Mouse (Mus musculus) neural tube, embryonic 10.5 days (tissue): ENCODE data around the gene Kri1.
"Not testable (repeated sequence)": the region's sequence is repeated elsewhere in the genome, so short reads cannot be mapped to it uniquely, and the experiment has no call there.

Experiments
- DNase-seq: peaks from one replicate; pipeline ENCODE4 v3.0.0-alpha.2; 2017; ENCODE audit warnings: low spot score; ENCODE audit errors: extremely low spot score

Kri1 gene

DNA sequence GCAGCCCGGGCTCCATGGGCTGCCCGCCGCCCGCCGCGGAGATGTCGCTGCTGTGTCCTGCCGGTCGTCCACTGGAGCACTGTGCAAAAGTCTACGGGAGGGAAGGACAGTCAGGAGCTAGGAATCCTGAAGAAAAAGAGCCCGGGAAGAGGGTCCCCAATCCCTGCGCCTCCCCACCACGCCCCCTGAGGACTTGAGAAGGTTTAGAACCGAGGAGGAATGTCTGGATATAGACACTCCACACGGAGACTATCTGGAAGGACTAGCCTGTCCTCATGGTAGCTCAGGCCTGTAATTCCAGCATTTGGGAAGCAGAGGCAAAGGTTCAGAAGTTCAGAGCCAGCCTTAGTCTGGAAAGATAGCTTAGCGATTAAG, 42.7 kb downstream of the Kri1 start:
- no peak for DNase-seq

DNA sequence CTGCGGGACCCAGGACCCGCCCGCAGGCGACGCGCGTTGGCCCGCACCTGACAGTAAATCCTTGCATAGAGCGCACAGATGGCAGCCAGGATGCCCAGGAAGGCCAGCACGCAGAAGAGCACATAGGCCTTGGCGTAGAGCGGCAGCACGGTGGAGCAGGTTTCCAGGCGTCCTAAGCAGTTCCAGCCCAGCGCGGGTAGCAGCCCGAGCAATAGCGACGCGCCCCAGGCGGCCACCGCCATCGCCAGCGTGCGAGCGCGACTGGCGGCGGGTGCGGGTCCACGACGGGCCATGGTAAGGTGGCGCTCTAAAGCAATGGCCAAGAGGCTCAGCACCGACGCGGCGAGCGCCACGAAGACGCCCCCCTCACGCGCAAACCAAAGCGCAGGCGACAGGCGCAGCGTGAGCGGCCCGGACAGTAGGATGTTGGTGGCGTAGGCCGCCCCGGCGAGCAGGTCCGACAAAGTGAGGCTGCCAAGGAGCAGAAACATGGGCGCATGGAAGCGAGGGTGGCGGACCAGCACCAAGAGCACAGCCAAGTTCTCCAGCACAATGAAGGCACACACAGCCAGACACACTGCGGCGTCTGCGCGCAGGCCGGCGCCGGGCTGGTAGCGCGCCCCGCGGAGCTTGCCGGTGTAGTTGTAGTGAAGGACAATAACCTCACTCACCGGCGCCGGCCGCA, 43.2 kb downstream of the Kri1 start:
- peak; percentile 69 for DNase-seq

DNA sequence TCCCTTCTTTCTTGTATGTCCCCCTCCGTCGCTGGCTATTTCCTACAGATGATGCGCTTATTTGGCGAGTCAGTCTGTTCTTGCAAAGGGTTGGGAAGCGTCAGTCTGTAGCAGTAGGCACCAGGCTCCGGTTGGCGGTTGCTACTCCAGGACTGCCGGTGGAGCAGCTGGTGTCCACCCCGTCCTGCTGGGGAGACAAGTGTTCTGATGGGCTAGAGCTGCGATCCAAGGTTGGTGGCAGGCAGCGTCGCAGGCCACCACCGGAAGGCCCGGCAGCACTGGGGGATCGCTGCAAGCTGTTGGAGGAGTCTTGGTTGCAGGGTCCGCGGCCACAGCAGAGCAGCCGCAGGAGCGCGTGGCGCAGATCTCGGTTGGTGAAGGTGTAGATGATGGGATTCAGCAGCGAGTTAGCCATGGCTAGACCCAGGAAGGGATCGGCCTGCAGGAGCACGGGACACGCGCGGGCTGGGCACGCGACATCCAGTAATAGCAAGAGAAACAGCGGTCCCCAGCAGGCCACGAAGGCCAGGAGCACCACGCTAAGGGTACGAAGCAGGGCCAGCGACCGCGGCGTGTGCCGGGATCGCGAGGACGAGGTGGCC, 43.8 kb downstream of the Kri1 start:
- DNase-seq: no peak

DNA sequence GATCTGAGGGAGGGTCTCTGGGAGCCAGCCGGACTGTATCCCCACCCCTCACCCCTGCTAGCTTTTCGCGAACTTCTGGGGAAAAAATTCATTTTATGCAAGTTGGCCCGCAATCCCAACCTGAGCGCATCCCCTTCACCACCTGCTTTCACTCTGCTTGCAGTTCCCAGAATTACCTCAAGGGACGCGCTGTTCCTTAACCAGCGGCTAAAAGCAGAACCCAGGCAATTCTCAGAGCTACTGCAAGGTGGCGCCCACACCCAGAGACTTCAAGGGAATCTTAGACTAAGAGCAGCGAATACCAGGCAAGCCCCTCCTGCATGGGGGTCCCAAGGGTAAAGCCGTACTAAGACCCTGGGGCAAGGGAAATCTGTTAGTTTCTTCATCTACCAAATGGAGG, 46.4 kb downstream of the Kri1 start:
- DNase-seq: peak; percentile 79

DNA sequence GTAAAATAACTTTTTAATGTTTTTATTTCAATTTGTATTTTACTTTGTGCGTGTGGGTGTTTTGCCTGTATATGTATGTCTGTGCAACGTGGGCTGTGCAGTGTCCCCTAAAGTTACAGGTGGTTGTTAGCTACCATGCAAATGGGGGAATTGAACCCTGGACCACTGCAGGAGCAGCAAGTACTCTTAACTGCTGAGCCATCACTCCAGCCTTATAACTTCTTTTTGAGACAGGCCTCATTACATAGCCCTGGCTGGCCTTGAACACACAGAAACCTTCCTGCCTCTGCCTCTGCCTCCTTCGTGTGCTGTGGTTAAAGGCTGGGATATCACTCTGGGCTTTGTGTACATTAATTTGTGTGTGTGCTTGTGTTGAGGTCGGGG, 48.3 kb downstream of the Kri1 start:
- no peak for DNase-seq

DNA sequence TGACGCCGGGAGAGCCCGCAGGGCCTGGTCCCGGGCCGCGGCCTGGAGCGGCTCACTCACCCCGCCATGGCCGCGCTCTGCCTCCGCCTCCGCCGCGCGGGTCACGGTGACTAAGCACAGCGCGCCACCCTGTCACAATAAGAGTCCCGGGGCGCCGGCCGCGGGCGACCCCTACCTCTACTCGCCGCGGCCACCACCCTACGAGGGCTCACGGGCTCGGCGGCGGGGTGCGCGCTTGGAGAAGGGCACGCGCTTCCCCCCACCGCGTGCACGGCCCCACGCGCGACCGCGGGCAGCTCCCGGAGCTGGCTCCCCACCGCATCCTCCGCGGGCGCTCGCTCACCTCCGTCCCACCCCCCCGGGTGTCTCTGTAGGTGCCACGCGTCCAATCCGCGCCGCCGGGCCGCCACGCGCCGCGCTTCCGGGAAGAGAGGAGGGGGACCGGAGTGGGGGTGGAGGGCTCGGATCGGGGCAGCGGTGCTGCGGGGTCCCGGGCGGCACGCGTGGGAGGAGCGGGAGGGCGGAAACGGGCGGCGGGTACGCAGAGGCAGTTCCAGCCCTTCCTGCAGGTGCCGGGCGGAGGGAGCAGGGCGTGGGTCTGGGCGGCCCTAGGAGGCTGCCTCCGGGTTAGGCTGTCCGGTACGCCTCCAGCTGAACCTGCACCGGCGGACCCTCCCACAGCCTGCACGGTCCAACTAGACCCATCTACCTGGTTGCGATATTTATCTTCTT, 48.9 kb downstream of the Kri1 start, which contains the start of gene Keap1:
Gene Keap1 (minus strand): TSS at position 629 of the 732 bp plus-strand sequence.
- DNase-seq: peak; percentile 85

DNA sequence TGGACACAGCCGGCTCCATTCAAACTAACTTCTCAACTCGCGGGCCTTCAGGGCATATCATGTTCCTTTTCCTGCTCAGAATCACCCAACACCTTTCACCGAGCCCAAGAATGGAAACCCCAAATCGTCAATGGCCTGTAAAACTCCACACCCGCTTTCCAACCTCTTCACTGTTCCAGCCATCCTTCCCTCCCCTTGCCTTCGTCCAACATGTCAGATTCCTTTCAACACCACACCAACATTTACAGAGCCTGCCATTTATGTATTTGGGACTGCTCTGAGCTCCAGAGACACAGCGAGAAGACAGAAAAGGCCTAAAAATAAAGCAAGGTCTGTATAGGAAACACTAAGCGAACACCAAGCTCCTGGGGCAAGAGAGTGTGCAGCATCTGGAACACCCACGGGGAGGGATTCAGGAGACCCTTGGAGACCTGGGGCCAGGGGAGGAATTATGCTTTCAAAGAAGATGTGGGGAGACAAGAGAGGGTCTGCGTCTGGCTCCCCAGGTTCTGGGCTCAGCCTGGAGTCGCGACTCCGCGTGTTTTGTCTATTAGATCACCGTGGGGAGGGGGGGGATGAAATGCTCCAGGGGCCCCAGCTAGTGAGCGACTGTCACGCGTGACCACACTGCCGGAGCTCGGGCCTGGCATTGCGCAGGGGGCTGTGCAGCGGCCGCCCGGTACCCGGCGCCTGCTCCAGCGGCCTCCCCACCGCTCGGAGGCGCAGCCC, 49.6 kb downstream of the Kri1 start:
- peak; percentile 47 for DNase-seq

DNA sequence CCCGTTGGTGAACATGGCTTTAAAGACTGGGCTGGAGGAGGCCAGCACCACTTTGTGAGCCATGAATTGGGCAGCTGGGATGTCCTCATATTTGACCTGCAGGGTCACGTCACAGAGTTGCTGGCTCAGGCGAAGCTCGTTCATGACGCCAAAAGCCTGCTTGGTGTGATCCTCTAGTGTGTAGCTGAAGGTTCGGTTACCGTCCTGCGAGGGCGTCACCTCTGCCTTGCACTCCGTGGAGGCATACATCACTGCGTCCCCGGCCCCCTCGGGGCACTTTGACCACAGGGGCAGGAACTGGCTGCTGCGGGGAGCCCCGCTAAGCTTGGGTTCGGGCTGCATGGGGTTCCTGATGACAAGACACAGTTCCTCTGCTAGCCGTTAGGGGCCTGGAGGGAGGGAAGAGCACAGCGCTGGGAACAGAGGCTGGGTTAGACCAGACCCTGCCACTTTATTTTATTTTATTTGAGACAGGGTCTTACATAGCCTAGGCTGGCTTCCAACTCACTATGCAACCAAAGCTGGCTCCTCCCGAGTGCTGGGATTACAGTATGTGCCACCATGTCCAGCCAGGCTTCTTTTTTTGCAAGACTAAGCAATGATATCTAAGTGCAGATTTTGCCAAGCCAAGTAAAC, 50.3 kb downstream of the Kri1 start:
- DNase-seq: peak; percentile 55

DNA sequence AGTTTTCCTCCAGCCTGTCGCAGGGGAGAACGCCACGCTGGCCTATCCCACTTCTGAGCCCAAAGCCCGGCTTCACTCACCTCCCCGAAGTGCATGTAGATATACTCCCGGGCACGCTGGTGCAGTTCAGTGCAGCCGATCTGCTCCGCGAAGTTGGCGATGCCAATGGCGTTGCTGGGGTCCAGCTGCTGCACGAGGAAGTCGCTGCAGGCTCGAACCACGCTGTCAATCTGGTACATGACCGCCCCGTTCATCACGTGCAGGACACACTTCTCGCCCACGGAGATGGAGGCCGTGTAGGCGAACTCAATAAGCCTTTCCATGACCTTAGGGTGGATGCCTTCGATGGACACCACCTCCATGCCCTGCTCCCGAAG, 50.8 kb downstream of the Kri1 start:
- DNase-seq: no peak

DNA sequence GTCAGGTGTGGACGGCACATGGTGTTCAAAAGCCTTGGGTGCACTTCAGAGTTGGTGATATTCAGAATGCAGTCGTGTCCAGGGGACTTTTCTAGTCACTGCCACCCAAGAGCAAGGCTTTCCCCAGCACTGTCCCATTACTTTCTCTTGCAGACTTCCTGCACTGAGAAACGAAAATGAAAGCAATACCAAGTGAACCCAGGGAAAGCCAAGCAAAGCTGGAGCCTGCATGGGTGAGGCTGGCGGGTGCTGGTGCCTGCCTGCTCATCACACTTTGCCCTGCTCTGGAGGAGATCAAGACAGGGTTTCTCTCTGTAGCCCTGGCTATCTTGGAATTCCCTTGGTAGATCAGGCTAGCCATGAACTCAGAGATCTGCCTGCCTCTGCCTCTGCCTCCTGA, 52.4 kb downstream of the Kri1 start:
- DNase-seq: no peak

DNA sequence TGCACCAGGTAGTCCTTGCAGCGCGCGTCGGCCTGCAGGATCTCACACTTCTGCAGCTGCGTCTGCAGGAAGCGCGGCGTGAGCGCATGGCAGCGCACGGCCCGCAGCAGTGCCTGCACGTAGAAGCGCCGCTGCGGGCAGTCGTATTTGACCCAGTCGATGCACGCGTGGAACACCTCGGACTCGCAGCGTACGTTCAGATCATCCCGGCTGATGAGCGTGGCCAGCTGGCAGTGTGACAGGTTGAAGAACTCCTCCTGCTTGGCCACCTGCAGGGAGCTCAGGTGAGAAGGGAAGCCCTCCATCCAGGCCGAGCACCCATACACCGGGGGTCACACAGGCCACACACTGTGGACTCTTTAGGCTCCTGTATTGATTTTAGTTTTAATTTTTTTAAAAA, 54.0 kb downstream of the Kri1 start:
- no peak for DNase-seq

DNA sequence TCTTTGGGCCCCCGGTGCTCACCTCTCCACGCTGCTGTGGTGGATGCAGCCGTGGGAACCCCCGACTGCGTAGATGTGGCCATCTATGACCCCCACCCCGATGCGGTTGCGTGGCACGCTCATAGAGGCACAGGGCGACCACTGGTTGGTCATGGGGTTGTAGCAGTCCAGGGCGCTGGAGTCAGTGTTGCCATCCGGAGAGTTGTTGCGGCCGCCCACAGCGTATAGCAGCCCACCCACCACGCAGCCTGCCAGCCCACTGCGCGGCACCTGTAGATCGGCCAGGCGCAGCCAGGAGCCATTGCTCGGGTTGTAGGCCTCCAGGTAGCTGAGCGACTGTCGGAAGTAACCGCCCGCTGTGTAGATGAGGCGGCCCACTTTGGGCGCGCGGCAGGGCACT, 54.4 kb downstream of the Kri1 start:
- DNase-seq: no peak

DNA sequence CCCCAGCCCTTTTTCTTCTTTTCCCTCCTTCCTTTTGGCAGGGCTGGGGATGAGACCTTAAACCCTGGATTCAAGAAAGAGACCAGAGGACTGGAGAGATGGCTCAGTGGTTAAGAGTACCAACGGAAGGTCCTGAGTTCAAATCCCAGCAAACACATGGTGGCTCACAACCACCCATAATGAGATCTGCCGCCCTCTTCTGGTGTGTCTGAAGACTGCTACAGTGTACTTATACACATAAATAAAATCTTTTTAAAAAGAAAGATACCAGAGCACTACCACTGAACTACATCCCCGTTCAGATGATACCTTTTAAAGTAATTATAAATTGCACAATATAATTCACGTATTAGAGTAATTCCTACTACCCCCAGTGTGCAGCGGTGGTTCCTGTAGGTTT, 54.9 kb downstream of the Kri1 start:
- DNase-seq: no peak

DNA sequence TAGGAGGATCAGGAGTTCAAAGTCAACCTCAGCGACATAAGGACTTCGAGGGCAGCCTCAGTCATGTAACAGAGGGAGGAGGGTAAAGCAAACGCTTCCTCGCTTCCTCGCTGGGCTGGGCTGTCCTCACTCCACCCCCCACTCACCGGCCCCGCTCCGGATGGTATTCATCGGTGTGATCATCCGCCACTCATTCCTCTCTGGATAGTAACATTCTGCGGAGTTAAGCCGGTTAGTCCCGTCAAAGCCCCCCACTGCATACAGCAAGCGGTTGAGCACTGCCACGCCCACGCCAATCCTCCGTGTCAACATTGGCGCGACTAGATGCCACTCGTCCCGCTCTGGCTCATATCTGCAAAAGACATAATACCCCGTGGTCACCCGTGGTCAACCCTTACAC, 56.2 kb downstream of the Kri1 start:
- DNase-seq: no peak

DNA sequence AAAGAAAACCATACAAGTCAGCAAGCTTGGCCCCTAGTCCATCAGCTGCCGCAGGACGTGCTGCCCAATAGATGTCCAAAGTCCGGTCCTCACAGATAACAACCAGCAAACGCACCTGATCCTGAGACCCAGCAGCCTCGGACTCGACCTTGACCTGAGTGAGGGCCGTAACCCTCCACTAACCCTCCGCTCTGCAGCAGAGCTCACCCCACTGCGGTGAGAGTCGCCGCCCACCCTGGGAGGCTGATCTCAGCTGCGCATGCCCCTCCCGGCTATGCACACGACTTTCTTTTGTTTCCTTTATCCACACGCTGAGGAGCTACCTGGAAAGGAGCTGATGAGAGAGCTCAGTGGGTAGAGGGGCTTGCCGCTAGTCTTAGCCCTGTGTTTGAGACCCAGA, 60.4 kb downstream of the Kri1 start:
- no peak for DNase-seq

DNA sequence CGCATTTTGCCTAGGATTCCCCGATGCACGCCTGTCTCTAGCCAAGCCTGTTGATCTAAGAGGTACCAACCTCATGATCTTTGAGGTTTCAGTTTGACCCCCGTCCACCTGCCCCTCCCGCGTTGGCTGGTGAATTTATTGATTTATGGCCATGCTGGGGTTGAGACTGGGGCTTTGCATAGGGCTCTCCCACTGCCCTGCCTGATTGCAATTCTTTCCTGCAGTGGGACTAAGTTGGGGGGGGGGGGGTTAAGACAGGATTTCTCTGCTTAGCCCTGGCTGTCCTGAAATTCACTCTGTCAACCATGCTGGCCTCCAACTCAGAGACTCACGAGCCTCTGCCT, 62.4 kb downstream of the Kri1 start:
- DNase-seq: no peak

DNA sequence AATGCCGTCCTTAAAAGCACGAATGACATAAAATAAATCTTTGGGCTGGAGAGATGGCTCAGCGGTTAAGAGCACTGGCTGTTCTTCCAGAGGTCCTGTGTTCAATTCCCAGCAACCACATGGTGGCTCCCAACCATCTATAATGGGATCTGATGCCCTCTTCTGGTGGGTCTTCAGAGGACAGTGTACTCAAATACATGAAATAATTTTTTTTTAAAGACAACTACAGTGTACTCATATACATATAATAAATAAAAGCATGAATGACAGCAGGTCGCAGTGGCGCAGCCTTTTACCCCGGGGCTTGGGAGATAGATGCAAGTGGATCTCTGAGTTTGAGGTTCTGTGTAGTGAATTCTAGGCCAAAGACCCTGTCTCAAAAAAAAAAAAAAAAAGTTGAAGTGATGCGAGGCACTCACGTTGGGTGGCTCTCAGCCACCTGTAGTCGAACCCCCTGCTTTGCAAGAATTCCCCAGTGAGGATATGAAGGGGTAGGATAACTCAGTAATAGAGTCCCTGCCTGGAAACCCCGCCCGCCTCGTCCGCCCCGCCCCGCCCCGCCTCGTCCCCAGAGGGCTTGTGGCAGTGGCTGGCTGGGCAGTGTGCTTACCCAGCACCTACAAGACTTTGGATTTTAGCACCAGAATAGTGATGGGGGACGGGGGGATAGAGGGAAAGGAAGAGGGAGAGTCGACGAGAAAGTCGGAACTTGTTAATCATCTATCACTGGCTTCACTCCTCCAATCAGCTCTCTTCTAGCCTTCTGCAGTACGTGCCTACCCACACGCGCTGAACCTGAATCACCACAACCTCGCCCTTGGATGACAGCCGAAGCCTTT, 63.0 kb downstream of the Kri1 start:
- DNase-seq: peak; percentile 59

DNA sequence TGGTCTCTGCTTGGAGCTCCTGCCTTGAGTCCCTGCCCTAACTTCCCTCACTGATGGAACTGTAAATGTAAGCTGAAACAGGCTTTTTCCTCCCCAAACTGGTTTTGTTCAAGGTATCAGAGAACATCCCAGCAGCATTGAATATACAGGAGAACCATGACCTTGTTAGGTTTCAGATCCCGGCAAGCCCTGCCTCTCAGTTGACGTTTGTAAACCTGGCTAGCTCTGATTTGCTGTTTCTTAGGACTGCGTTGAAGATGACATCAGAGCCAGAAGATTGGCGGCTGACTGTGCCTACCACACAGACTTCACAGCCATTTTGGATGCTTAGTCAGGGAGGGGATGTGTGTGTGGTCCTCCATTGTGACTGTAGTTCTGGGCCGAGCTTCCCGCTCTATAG, 63.9 kb downstream of the Kri1 start:
- DNase-seq: no peak

DNA sequence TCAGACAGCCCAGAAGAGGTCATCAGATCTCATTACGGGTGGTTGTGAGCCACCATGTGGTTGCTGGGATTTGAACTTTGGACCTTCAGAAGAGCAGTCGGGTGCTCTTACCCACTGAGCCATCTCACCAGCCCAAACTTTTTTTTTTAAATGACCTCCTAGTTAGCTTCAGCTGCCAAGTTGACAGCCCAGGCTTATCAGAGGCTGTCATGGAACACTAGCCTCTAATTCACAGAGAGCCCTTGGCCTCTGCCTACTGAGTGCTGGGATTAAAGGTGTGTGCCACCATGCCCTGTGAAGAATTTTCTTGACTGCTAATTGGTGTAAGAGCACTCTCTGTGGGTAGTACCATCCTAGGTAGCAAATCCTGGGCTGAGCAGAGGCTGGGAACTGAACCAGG, 64.3 kb downstream of the Kri1 start:
- not testable (repeated sequence) for DNase-seq
